Mouse (Mus musculus) CH12.LX (cell line): ENCODE measurements around the gene Car11. TPM values are rescaled to one million over a fixed set of nuclear protein-coding genes. Genes with fewer than 3 reads are reported as not detected.

ENCODE experiments used
- DNase-seq: peaks from one replicate; pipeline ENCODE4 v3.0.0-alpha.2; 2013; ENCODE audit errors: extremely low read depth
- H3K27ac ChIP-seq: 2 replicates; pipeline ENCODE4 v1.5.1; 2012; ENCODE audit warnings: low read depth, mild to moderate bottlenecking, control low read depth, moderate library complexity; ENCODE audit not compliant: insufficient read depth
- H3K27me3 ChIP-seq: replicated peaks from 2 replicates; pipeline ENCODE3; 2012; ENCODE audit warnings: inconsistent platforms
- H3K36me3 ChIP-seq, 2 experiments: replicated peaks in 1 of 2; 2 replicates each; pipeline versions ENCODE3 to v1.6.1; 2012; ENCODE audit warnings: inconsistent platforms in 1 of 2, low read length in 1 of 2, mild to moderate bottlenecking in 1 of 2, mixed read lengths in 1 of 2, moderate library complexity in 1 of 2; ENCODE audit not compliant: control insufficient read depth in 1 of 2, insufficient read depth in 1 of 2
- H3K4me1 ChIP-seq, 2 experiments: 2 replicates each; pipeline ENCODE4 v1.6.1; 2012; ENCODE audit warnings: inconsistent platforms in 1 of 2, moderate library complexity in 1 of 2; ENCODE audit not compliant: insufficient read depth in 2 of 2, control insufficient read depth in 1 of 2
- H3K4me2 ChIP-seq: 2 replicates; pipeline ENCODE4 v1.6.1; 2012; ENCODE audit warnings: low read depth, mild to moderate bottlenecking, control low read depth; ENCODE audit not compliant: poor library complexity, insufficient read depth, severe bottlenecking
- H3K4me3 ChIP-seq, 3 experiments: fragments of 150-350 bp in 1 of 3; sonication (generic) in 1 of 3; replicated peaks in 1 of 3; 2 replicates each; pipeline versions ENCODE3 to v1.5.1; 2011 to 2012; ENCODE audit warnings: low read depth in 2 of 3, low read length in 2 of 3, mild to moderate bottlenecking in 2 of 3, moderate library complexity in 2 of 3, control low read depth in 1 of 3, improper control_type of control experiment in 1 of 3, inconsistent platforms in 1 of 3, mixed read lengths in 1 of 3; ENCODE audit not compliant: poor library complexity in 1 of 3
- H3K79me2 ChIP-seq: replicated peaks from 2 replicates; pipeline ENCODE4 v1.6.1; 2012; ENCODE audit warnings: mild to moderate bottlenecking, moderate library complexity; ENCODE audit not compliant: control insufficient read depth, poor library complexity, insufficient read depth, severe bottlenecking; ENCODE audit errors: extremely low read depth
- H3K9ac ChIP-seq: 2 replicates; pipeline ENCODE4 v1.6.1; 2012; ENCODE audit warnings: low read depth, mild to moderate bottlenecking, control low read depth, moderate library complexity; ENCODE audit not compliant: insufficient read depth
- H3K9me3 ChIP-seq: replicated peaks from 2 replicates; pipeline ENCODE3; 2012; ENCODE audit warnings: low read length, inconsistent platforms, mixed read lengths
- CHD1 ChIP-seq: IDR thresholded peaks from 2 replicates; pipeline ENCODE4 v1.6.1; 2012; ENCODE audit warnings: low read depth, low read length, improper control_type of control experiment, inconsistent platforms
- E2F4 ChIP-seq: IDR thresholded peaks from 2 replicates; pipeline ENCODE4 v1.6.1; 2011; ENCODE audit warnings: low read depth, low read length, improper control_type of control experiment; ENCODE audit not compliant: insufficient replicate concordance
- ETS1 ChIP-seq: conservative IDR thresholded peaks from 2 replicates; pipeline ENCODE4 v1.6.1; 2012; ENCODE audit warnings: low read depth, mild to moderate bottlenecking, inconsistent platforms, low read length, improper control_type of control experiment, moderate library complexity
- GABPA ChIP-seq: IDR thresholded peaks from 2 replicates; pipeline ENCODE4 v1.6.1; 2012; ENCODE audit warnings: low read depth, low read length, improper control_type of control experiment, inconsistent platforms; ENCODE audit not compliant: insufficient replicate concordance
- HCFC1 ChIP-seq: IDR thresholded peaks from 2 replicates; pipeline ENCODE4 v1.6.1; 2012; ENCODE audit warnings: low read depth, mild to moderate bottlenecking, inconsistent platforms, low read length, improper control_type of control experiment
- IRF4 ChIP-seq: IDR thresholded peaks from 2 replicates; pipeline ENCODE4 v1.6.1; 2014; ENCODE audit warnings: low read depth, mild to moderate bottlenecking, inconsistent platforms, low read length, improper control_type of control experiment
- JUN ChIP-seq: IDR thresholded peaks from 2 replicates; pipeline ENCODE4 v1.6.1; 2011; ENCODE audit warnings: low read depth, mild to moderate bottlenecking, low read length, improper control_type of control experiment, moderate library complexity; ENCODE audit not compliant: insufficient read depth
- KAT2A ChIP-seq: IDR thresholded peaks from 2 replicates; pipeline ENCODE4 v1.6.1; 2012; ENCODE audit warnings: low read length, improper control_type of control experiment, inconsistent platforms; ENCODE audit not compliant: insufficient replicate concordance
- MAFK ChIP-seq: IDR thresholded peaks from 2 replicates; pipeline ENCODE4 v1.6.1; 2011; ENCODE audit warnings: low read length, improper control_type of control experiment; ENCODE audit not compliant: insufficient replicate concordance
- MAX ChIP-seq: IDR thresholded peaks from 2 replicates; pipeline ENCODE4 v1.6.1; 2011; ENCODE audit warnings: low read length, improper control_type of control experiment
- MAZ ChIP-seq: IDR thresholded peaks from 2 replicates; pipeline ENCODE4 v1.6.1; 2012; ENCODE audit warnings: low read depth, mild to moderate bottlenecking, inconsistent platforms, low read length, improper control_type of control experiment, moderate library complexity
- MEF2A ChIP-seq: IDR thresholded peaks from 2 replicates; pipeline ENCODE4 v1.6.1; 2014; ENCODE audit warnings: low read depth, mild to moderate bottlenecking, inconsistent platforms, low read length, improper control_type of control experiment, borderline replicate concordance
- MYC ChIP-seq: IDR thresholded peaks from 2 replicates; pipeline ENCODE4 v1.6.1; 2011; ENCODE audit warnings: low read depth, mild to moderate bottlenecking, improper control_type of control experiment, low read length
- NELFE ChIP-seq: IDR thresholded peaks from 2 replicates; pipeline ENCODE4 v1.6.1; 2011; ENCODE audit warnings: low read depth, low read length, improper control_type of control experiment
- NRF1 ChIP-seq: IDR thresholded peaks from 2 replicates; pipeline ENCODE4 v1.6.1; 2014; ENCODE audit warnings: low read depth, mild to moderate bottlenecking, inconsistent platforms, low read length, improper control_type of control experiment, moderate library complexity
- RAD21 ChIP-seq: IDR thresholded peaks from 2 replicates; pipeline ENCODE4 v1.6.1; 2011; ENCODE audit warnings: low read depth, mild to moderate bottlenecking, low read length, improper control_type of control experiment, moderate library complexity
- RCOR1 ChIP-seq: conservative IDR thresholded peaks from 2 replicates; pipeline ENCODE4 v1.6.1; 2012; ENCODE audit warnings: low read depth, mild to moderate bottlenecking, inconsistent platforms, low read length, improper control_type of control experiment
- SIN3A ChIP-seq: IDR thresholded peaks from 2 replicates; pipeline ENCODE4 v1.6.1; 2012; ENCODE audit warnings: low read length, improper control_type of control experiment, inconsistent platforms
- SMC3 ChIP-seq: IDR thresholded peaks from 2 replicates; pipeline ENCODE4 v1.6.1; 2011; ENCODE audit warnings: low read depth, low read length, improper control_type of control experiment
- TBP ChIP-seq: conservative IDR thresholded peaks from 2 replicates; pipeline ENCODE4 v1.6.1; 2011; ENCODE audit warnings: low read depth, low read length, improper control_type of control experiment
- TCF12 ChIP-seq: IDR thresholded peaks from 2 replicates; pipeline ENCODE4 v1.6.1; 2014; ENCODE audit warnings: low read depth, mild to moderate bottlenecking, inconsistent platforms, low read length, improper control_type of control experiment
- UBTF ChIP-seq: IDR thresholded peaks from 2 replicates; pipeline ENCODE4 v1.6.1; 2012; ENCODE audit warnings: low read depth, mild to moderate bottlenecking, inconsistent platforms, low read length, improper control_type of control experiment, moderate library complexity
- USF2 ChIP-seq: conservative IDR thresholded peaks from 2 replicates; pipeline ENCODE4 v1.6.1; 2011; ENCODE audit warnings: low read depth, low read length, improper control_type of control experiment
- ZC3H11A ChIP-seq: IDR thresholded peaks from 2 replicates; pipeline ENCODE4 v1.6.1; 2012; ENCODE audit warnings: low read depth, mild to moderate bottlenecking, inconsistent platforms, low read length, improper control_type of control experiment
- dilution Hi-C: fragments of 300-500 bp; cut with MboI; formaldehyde crosslinking; loops from 2 replicates; pipeline ENCODE4 v1.14.3; 2020; ENCODE audit warnings: low sequenced_read_pairs; ENCODE audit not compliant: extremely low pct_unique_long_range_greater_than_20kb, extremely low pct_ligation_motif_present
- in situ Hi-C: fragments of 300-500 bp; cut with MboI; formaldehyde crosslinking; loops from 3 replicates; pipeline ENCODE4 v1.14.3; 2019; ENCODE audit warnings: low sequenced_read_pairs, low pct_ligation_motif_present, low pct_unique_long_range_greater_than_20kb, mixed read lengths
- polyA plus RNA-seq: library from polyadenylated mRNA; unstranded; fragments of >175 nt; gene quantifications from 2 replicates; pipeline ENCODE4 v1.2.1, GENCODE M21; 2012; ENCODE audit warnings: low read depth; ENCODE audit not compliant: insufficient read length
- total RNA-seq, 2 experiments: library from RNA; depleted of rRNA; stranded (reverse); fragments of 300-350 nt in 1 of 2; fragments of >200 nt in 1 of 2; gene quantifications; 2 replicates each; pipeline ENCODE4 v1.2.3; 2012 to 2014

Car11 gene
- total and polyA plus RNA-seq, 3 experiments, result not detected

DNA sequence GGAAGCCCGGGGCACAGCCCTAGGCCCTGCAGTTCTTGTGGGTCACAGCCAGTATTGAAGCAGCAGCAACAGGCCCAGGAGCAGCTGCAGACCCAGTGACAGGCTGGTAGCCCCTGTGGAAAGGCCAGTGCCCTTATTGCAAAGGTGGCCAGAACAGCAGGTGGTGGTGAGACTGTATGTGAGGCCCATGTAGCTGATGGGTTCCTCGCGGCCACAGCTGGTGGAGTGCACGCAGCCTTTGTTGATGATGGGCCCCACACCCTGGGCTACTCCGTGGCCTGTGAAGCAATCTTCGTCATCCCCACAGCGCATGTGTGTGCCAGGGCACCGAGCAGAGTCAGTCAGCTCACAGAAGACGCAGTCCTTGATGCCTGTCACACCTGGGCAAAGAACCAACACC lies 25.5 kb downstream of the Car11 start:
- Histone ChIP-seq H3K36me3 (peaks cover 83 to 97% of the 10 kb centered on the region in 2 experiments), H3K27ac (no peak overlapping the region), H3K9me3 (no peaks in the 10 kb centered on the region), H3K79me2 (no peaks in the 10 kb centered on the region; the same call in none of the 2 replicates), H3K4me1 (peaks cover 2 to 21% of the 10 kb centered on the region in 2 experiments; a peak in 2 of 4 replicates), H3K9ac (no peak overlapping the region), H3K27me3 (no peaks in the 10 kb centered on the region), H3K4me3 (no peak overlapping the region), H3K4me2 (no peak overlapping the region)
- no peak for DNase-seq
- dilution Hi-C loops, result no loop called here
- TF ChIP-seq TBP, result no peak
- TF ChIP-seq NRF1, result no peak
- TF ChIP-seq SMC3, result no peak
- TF ChIP-seq MYC, result no peak
- no peak for TF ChIP-seq UBTF
- no peak for TF ChIP-seq MAFK
- no peak for TF ChIP-seq ETS1
- no peak for TF ChIP-seq MAX
- no peak for TF ChIP-seq USF2
- no peak for TF ChIP-seq NELFE
- no peak for TF ChIP-seq E2F4
- no peak for TF ChIP-seq CHD1
- no peak for TF ChIP-seq RAD21
- no peak for TF ChIP-seq MAZ
- TF ChIP-seq ZC3H11A, result no peak
- TF ChIP-seq SIN3A, result no peak
- in situ Hi-C loops, result no loop called here

DNA sequence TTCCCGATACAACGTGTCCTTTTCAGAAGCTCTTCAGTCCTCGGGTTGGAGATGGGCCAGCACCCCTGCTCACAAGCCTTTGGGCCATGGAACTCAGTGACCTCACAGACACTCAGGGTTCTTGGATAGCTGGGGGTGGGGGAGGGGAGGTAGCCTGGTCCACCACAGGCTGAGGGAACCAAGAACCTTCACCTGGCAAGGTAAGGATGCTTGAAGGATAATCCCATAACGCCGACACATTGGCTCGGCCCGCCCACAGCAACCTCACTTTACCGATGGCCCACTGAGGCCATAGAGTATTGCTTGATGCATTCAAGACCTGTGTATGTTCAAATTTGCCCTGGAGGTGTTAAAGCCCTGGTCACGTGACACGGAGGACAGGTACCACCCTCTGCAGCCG lies 26.1 kb downstream of the Car11 start, which contains the start of gene Spaca4:
Gene Spaca4 (minus strand): TSS at position 101 of the 400 bp plus-strand sequence.
- Histone ChIP-seq H3K9ac (no peak within 1 kb of the TSS), H3K79me2 (no peaks in the 10 kb centered on the region; the same call in 1 of the 2 replicates), H3K4me2 (no peak within 1 kb of the TSS), H3K9me3 (no peaks in the 10 kb centered on the region), H3K27me3 (no peaks in the 10 kb centered on the region), H3K36me3 (peaks cover 77 to 96% of the 10 kb centered on the region in 2 experiments), H3K4me1 (peaks cover 2 to 20% of the 10 kb centered on the region in 2 experiments; a peak in 2 of 4 replicates), H3K4me3 (no peak within 1 kb of the TSS), H3K27ac (no peak within 1 kb of the TSS)
- no peak for DNase-seq
- in situ Hi-C loops, result no loop called here
- dilution Hi-C loops, result no loop called here
- TF ChIP-seq JUN, result no peak
- TF ChIP-seq RCOR1, result no peak
- no peak for TF ChIP-seq TCF12
- TF ChIP-seq CHD1, result no peak
- no peak for TF ChIP-seq MYC
- TF ChIP-seq KAT2A, result no peak
- no peak for TF ChIP-seq HCFC1
- no peak for TF ChIP-seq IRF4
- TF ChIP-seq UBTF, result no peak
- TF ChIP-seq E2F4, result no peak
- no peak for TF ChIP-seq NRF1
- TF ChIP-seq GABPA, result no peak
- no peak for TF ChIP-seq MEF2A
